Comparison of ENCODE assay signal across 24 mouse cellular contexts in the genomic region with DNA sequence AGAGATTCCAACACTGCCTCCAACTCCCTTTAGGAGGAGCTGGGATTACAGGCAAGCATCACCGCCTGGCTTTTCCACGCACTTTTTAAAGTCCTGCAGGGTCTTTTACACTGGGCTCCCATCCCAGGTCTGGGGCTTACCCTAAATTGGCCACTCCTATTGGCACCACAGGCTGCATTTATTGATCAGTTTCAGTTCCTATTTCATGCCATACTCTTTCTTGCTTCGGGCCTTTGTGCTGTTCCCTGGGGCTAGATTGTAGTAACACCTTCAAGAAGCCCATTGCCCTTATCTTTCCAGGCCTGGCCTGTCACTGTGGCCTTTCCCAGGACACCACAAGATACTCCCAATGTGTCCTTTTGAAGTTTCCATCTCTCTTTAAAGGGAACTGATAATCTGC. TPM values are rescaled to one million over a fixed set of nuclear protein-coding genes. Genes with fewer than 3 reads are reported as not detected.
DNase-seq lines count a peak whose midpoint lies in the region; ATAC-seq and TF ChIP-seq lines count a peak whose summit lies in the region.
"Had no signal": no experiment of that assay in that cellular context is flagged by ENCODE, and none has a peak within 500 bp of the region (broad histone marks: within the 10 kb centered on the region; RNA-seq: fewer than 3 reads in every experiment).

No protein-coding gene starts in this region.

- H3K9ac ChIP-seq in heart, embryonic 14.5 days (ENCODE audit: low read length), result no peak overlapping the region
- H3K9ac ChIP-seq in lung, postnatal 0 days (replicated peaks; ENCODE audit: low read depth), result no peak overlapping the region
- no peak overlapping the region for H3K9ac ChIP-seq in intestine, embryonic 15.5 days
- H3K9ac ChIP-seq: embryonic facial prominence, embryonic 12.5 days; liver, embryonic 12.5 days; lung, embryonic 15.5 days; neural tube, embryonic 13.5 days had no signal

- 58% methylated on average over 3 of the region's 3 CpGs for WGBS in heart, embryonic 14.5 days
- WGBS in lung, postnatal 0 days, result 77% methylated on average over 3 of the region's 3 CpGs
- WGBS in intestine, embryonic 15.5 days, result 64% methylated on average over 3 of the region's 3 CpGs

- no peak for ATAC-seq in heart, embryonic 14.5 days (ENCODE audit: insufficient number of reproducible peaks, insufficient read depth, low FRiP score, low read depth)
- no peak for ATAC-seq in lung, postnatal 0 days
- no peak for ATAC-seq in intestine, embryonic 15.5 days
- ATAC-seq: forebrain, embryonic 14.5 days; hindbrain, postnatal 0 days; liver, embryonic 12.5 days; Patski had no signal

- H3K27ac ChIP-seq in heart, embryonic 14.5 days (replicated peaks in 1 of 2; ENCODE audit: control insufficient read depth in 1 of 2, insufficient read depth in 1 of 2, low read depth in 2 of 2, low read length in 2 of 2), result peak overlapping the region; percentile 4 to 42; a peak in 1 of 4 replicates
- H3K27ac ChIP-seq in lung, postnatal 0 days (ENCODE audit: low read length), result peak overlapping the region; percentile 84
- peak overlapping the region; percentile 42 for H3K27ac ChIP-seq in intestine, embryonic 15.5 days
- no peak overlapping the region for H3K27ac ChIP-seq in left cerebral cortex, adult 2 months
- H3K27ac ChIP-seq: embryonic facial prominence, embryonic 12.5 days; hindbrain, embryonic 10.5 days; hindbrain, postnatal 0 days; liver, embryonic 12.5 days; neural tube, embryonic 13.5 days had no signal

- H3K9me3 ChIP-seq in heart, embryonic 14.5 days (ENCODE audit: control insufficient read depth, low read length), result no peaks in the 10 kb centered on the region
- H3K9me3 ChIP-seq in lung, postnatal 0 days (ENCODE audit: low read length), result no peaks in the 10 kb centered on the region
- no peaks in the 10 kb centered on the region for H3K9me3 ChIP-seq in intestine, embryonic 15.5 days
- H3K9me3 ChIP-seq: embryonic facial prominence, embryonic 12.5 days; hindbrain, embryonic 10.5 days; liver, embryonic 12.5 days; lung, embryonic 15.5 days; megakaryocyte, embryonic 14.5 days; neural tube, embryonic 13.5 days had no signal

- no peak overlapping the region for H3K4me2 ChIP-seq in heart, embryonic 14.5 days (ENCODE audit: low read length)
- H3K4me2 ChIP-seq in lung, postnatal 0 days (replicated peaks; ENCODE audit: low read depth, low read length), result no peak overlapping the region
- no peak overlapping the region for H3K4me2 ChIP-seq in intestine, embryonic 15.5 days (replicated peaks)
- H3K4me2 ChIP-seq: embryonic facial prominence, embryonic 12.5 days; liver, embryonic 12.5 days; lung, embryonic 15.5 days; neural tube, embryonic 13.5 days had no signal

- no peaks in the 10 kb centered on the region for H3K36me3 ChIP-seq in heart, embryonic 14.5 days (ENCODE audit: control insufficient read depth, insufficient read depth, low read length)
- H3K36me3 ChIP-seq in lung, postnatal 0 days (ENCODE audit: insufficient read depth, low read length), result no peaks in the 10 kb centered on the region
- H3K36me3 ChIP-seq in intestine, embryonic 15.5 days, result no peaks in the 10 kb centered on the region
- H3K36me3 ChIP-seq: embryonic facial prominence, embryonic 12.5 days; hindbrain, embryonic 10.5 days; liver, embryonic 12.5 days; lung, embryonic 15.5 days; neural tube, embryonic 13.5 days had no signal

- H3K4me3 ChIP-seq in heart, embryonic 14.5 days (ENCODE audit: control insufficient read depth in 1 of 2, insufficient read depth in 1 of 2, low read depth in 1 of 2, low read length in 2 of 2), result no peak overlapping the region
- no peak overlapping the region for H3K4me3 ChIP-seq in lung, postnatal 0 days (ENCODE audit: low read depth, low read length)
- no peak overlapping the region for H3K4me3 ChIP-seq in intestine, embryonic 15.5 days (replicated peaks)
- H3K4me3 ChIP-seq in left cerebral cortex, adult 2 months, result no peak overlapping the region
- H3K4me3 ChIP-seq: embryonic facial prominence, embryonic 12.5 days; erythroblast, embryonic 14.5 days; hindbrain, embryonic 10.5 days; liver, embryonic 12.5 days; lung, embryonic 15.5 days; megakaryocyte, embryonic 14.5 days; neural tube, embryonic 13.5 days had no signal

- intact Hi-C loops in left cerebral cortex, adult 2 months (cut with DNase I), result no loop called here

- DNase-seq in heart, adult 18-20 months, result no peak
- no peak for DNase-seq in lung, postnatal 0 days (ENCODE audit: low spot score)
- DNase-seq in lung, postnatal 25 days (ENCODE audit: low spot score), result no peak
- DNase-seq in left cerebral cortex, adult 2 months (ENCODE audit: extremely low spot score in 1 of 2, low spot score in 2 of 2), result no peak
- DNase-seq in kidney, adult 9 months, result no peak
- DNase-seq: adrenal gland, postnatal 10 days; cerebellum, adult 9-11 months; gastrocnemius, postnatal 25 days; kidney, adult 8-10 months; kidney, postnatal 25 days; midbrain, embryonic 14.5 days; right cerebral cortex, adult 18-20 months had no signal

- TF ChIP-seq EP300 in lung, postnatal 0 days (IDR thresholded peaks at IDR 0.05), result no peak

- no peaks in the 10 kb centered on the region for H3K27me3 ChIP-seq in heart, embryonic 14.5 days (ENCODE audit: control insufficient read depth, insufficient read depth, low read length)
- no peaks in the 10 kb centered on the region for H3K27me3 ChIP-seq in lung, postnatal 0 days (replicated peaks; ENCODE audit: insufficient read depth, low read length)
- H3K27me3 ChIP-seq in intestine, embryonic 15.5 days (replicated peaks), result no peaks in the 10 kb centered on the region
- H3K27me3 ChIP-seq: embryonic facial prominence, embryonic 12.5 days; liver, embryonic 12.5 days; lung, embryonic 15.5 days; neural tube, embryonic 13.5 days; Patski had no signal

- no peak for TF ChIP-seq CTCF in lung, postnatal 0 days (IDR thresholded peaks at IDR 0.05)
- no peak for TF ChIP-seq CTCF in left cerebral cortex, adult 2 months (IDR thresholded peaks at IDR 0.05)

- peaks cover 3% of the 10 kb centered on the region in 2 experiments; a peak in 2 of 4 replicates for H3K4me1 ChIP-seq in heart, embryonic 14.5 days (ENCODE audit: control insufficient read depth in 2 of 2, insufficient read depth in 2 of 2, low read length in 2 of 2)
- H3K4me1 ChIP-seq in lung, postnatal 0 days (ENCODE audit: insufficient read depth, low read depth, low read length), result peaks cover 18% of the 10 kb centered on the region; the same call in 1 of the 2 replicates
- peaks cover 25% of the 10 kb centered on the region for H3K4me1 ChIP-seq in intestine, embryonic 15.5 days (replicated peaks)
- H3K4me1 ChIP-seq: megakaryocyte, embryonic 14.5 days; neural tube, embryonic 13.5 days had no signal

RNA-seq across cellular contexts. Expression of gene Dock9, which starts 18.0 kb away (rescaled TPM):
- 7.9 and 8.4 TPM in 2 replicates for polyA plus RNA-seq in heart, embryonic 14.5 days (2014; fragmentation: Nextera tagmentation; extraction: Ambion mirVana)
- total RNA-seq in heart, adult 18-20 months (2021), result 10 to 100 TPM; 21.6 to 27.8 TPM
- 19.8 and 22.4 TPM in 2 replicates for polyA plus RNA-seq in lung, postnatal 0 days (2015; fragmentation: Nextera tagmentation; extraction: Ambion mirVana)
- 17.0 and 17.2 TPM in 2 replicates for polyA plus RNA-seq in intestine, embryonic 15.5 days (2015; fragmentation: Nextera tagmentation; extraction: Ambion mirVana)
- total RNA-seq in left cerebral cortex, adult 2 months (2021), result 10 to 100 TPM; 87.1 to 91.6 TPM
